Mouse (Mus musculus) gastrocnemius, postnatal 36 days (tissue): Measurements from ENCODE around the gene Inpp4a. TPM values are rescaled to one million over a fixed set of nuclear protein-coding genes. Genes with fewer than 3 reads are reported as not detected.

Experiments used
- DNase-seq, 2 experiments: peaks; one replicate each; pipeline ENCODE4 v3.0.0; 2022
- intact Hi-C: fragments of 180-260 bp; cut with DNase I; formaldehyde crosslinking; loops from one replicate; pipeline ENCODE4 v1.15.1; 2025
- long read RNA-seq, 2 experiments: library from polyadenylated mRNA; stranded (forward); transcript quantifications; one replicate each; pipeline ENCODE4 v2.0.0; 2021
- total RNA-seq, 2 experiments: library from RNA; stranded (reverse); gene quantifications; 2 replicates each; pipeline ENCODE4 v1.2.3; 2021

Inpp4a gene
- 10 to 100 TPM; 16.3 to 21.5 TPM for total RNA-seq
- long read RNA-seq, experiment 1, partial matches to known transcripts: 0 of 1 reads
- long read RNA-seq, experiment 1, other reads (novel, unspliced or antisense): 1 of 1 reads
- long read RNA-seq, experiment 2, partial matches to known transcripts: 0 of 1 reads
- long read RNA-seq, experiment 2, other reads (novel, unspliced or antisense): 1 of 1 reads

DNA sequence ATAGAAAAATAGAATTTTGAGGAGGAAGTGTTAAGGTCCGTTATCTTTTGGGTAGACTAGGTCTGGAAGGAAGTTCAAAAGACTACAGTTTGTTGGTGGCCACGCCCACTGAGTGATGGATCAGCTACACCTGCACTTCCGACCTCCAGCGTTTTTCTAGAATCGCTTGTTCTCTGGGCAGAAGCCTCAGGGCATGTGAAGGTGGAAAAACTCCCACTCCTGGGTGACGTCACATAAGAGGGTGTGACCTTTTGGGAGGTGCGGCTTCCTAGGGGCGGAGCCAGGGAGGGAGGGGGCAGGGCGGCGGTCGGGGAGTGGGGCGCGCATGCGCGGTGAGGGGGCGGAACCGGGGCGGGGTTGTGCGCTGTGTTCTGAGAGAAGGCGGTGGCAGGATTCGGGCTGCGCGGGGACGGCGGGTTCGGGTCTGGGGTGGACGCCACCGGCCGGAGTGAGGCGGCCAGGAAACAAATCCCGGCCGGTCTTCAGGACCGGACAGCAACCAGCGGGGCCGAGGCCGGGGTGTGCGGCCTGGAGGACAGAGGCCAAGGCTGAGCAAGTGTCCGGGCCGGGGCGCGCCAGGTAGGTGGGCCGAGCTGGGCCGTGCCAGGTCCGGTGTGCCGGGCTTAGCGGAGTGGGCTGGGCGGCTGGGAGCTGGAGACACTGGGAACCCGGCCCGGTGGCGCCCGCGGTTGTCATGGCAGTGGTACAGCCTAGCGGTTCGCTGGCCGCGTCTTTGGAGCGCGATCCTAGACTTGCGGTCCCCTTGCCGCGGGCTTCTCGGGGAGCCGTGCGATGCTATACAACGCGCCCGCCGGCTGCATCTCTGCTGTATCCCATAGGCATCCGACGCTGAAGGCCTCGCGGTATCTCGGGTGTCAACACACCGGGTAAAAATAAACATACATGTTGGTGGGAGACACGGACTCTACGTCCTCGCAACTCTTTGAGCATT is at the start of gene Inpp4a:
Inpp4a (plus strand) TSS at position 326 of the 952 bp plus-strand sequence.
- intact Hi-C loops: no loop called here
- DNase-seq: peak; percentile 89 to 92

DNA sequence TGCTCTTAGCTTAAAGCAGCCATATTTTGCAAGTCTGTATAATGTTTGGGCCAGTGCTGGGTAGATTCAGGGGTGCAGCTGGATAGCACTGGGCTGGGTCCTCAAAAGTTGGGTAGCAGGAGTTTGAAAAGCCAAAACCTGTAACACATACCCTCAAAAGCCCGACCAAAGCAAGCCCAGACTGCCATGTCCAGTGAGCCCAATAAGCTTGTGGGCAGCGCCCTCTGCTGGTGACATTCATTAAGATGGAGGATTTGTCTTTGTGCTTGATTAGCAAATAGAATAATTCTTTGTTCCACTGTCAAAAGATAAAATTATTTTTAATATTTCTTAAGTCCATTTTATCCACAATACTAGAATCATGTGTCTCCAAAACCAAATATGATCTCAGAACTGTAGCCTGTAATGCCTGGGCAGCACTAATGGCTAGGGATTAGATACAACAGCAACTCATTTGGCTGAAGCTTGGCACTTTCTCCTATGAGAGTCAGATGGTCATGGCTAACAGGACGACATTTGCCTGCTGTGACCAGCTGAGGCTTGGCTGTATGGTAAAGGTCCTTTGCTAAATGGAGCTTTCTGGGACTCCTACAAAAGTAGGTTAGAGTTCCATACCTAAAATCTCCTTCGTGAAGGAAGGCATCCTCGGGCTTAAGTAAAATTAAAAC is 48.9 kb upstream of the Inpp4a start:
- intact Hi-C loops: loop anchor here (2.0 kb wide), 1 partner anchor 466 kb away; no protein-coding TSS in a partner anchor
- DNase-seq: peak; percentile 71 to 76

DNA sequence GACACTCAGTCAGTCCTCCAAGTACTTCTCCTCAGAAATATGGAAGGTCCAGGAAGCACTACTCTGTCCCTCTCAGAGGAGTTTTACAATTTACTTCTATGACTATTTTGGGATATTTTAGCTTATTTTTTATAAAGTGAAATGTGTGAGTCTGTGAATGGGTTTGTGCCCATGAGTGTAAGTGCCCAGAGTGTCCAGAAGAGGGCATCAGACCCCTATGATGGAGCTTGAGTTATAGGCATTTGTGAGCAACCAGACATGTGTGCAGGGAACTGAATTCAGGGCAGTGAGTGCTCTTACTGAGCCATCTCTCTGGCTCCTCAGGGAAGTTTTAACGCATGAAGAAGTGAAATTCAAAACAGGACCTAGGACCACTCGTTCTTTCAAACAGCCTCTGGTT is 41.2 kb upstream of the Inpp4a start:
- intact Hi-C loops: no loop called here
- no peak for DNase-seq

DNA sequence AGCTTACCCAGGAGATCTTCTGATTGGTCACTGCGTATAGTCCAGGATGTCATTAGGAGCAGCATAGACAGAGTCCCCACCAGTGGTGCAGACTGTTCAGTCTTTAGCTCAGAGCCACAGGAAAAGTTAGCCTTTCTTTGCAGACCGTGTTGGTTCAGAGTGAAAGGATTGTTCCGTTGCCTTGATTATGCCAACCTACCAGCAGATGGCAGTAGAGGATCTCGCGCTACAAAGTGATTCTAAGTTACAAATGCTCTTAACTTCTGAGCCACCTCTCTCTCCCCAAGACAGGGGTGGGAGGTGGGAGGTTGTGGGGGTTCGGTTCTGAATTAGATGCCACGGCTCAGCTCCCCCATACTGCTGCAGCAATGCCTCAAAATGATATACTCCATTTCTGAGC is 27.2 kb upstream of the Inpp4a start:
- intact Hi-C loops: loop anchor here (1.0 to 5.0 kb wide), 2 partner anchors 129 to 365 kb away; no protein-coding TSS in a partner anchor
- peak; percentile 32 to 33 for DNase-seq

DNA sequence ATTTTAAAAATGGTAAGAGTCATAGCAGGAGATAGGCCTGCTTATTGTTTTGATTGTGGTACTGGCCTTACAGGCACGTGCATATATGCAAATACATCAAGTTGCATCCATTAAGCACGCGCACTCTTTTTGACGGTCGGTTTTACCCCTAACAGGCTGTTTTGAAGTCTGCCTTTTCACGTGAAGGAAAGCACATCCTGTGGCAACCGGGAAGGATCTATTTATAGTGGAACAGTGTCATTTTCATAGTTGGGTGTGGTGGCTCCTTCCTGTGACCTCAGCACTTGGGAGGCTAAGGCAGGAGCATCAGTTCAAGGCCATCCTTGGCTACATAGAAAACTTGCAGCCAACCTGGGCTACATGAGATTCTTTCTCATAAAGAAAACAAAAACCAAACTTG is 13.1 kb upstream of the Inpp4a start:
- intact Hi-C loops: no loop called here
- no peak for DNase-seq

DNA sequence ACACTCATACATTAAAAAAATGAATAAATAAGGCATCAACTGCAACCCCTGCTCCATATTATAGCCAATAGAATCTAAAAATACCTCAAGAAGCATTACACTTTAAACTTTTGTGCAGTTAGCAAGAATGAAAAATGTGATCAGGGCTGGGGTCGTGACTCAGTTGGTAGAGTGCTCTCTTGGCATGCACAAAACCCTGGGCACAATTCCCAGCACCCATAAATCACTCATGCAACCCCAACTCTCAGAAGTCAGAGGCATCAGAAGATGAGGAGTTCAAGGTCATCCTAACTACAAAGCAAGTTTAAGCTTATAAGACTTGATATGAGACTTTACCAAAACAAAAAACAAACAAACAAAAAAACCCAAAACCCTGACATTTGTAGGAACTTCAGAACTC is 11.9 kb upstream of the Inpp4a start:
- DNase-seq: no peak

DNA sequence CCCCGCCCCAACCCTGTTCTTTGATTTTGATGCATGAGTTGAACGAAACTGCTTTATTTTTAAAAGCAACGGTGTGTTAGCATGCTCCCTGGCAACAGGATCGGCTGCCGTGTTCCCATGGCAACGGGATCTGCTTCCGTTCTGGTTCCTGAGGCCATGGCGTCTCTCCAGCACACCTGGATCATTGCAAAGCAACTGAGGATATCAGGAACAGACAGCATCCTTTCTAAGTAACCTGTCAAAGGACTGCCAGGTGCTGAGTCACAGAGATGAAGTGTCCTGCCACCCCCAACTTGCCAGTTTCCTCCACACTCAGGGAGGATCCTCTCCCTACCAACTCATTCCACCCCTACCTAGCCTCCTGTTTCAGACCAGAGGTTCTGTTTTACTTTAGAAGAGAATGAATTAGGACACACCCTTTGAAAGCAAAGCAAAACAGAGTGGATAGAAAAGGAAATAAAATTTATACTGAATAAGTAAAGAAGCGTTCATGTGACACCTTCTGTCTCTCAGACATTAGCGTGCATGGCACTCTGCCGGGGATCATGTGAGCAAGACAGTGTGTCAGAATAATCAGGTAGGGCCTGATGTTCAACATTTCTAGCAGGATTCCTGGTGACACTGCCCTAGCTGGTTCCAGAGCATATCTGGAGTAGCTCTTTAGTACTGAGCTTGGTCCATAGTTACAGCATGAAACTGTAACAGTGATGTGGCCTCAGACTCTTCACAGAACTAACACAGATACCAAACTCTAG is 11.3 kb upstream of the Inpp4a start:
- no peak for DNase-seq
- intact Hi-C loops: no loop called here

More for the DNA sequence above, 11.9 kb upstream of the Inpp4a start:
- intact Hi-C loops: no loop called here

DNA sequence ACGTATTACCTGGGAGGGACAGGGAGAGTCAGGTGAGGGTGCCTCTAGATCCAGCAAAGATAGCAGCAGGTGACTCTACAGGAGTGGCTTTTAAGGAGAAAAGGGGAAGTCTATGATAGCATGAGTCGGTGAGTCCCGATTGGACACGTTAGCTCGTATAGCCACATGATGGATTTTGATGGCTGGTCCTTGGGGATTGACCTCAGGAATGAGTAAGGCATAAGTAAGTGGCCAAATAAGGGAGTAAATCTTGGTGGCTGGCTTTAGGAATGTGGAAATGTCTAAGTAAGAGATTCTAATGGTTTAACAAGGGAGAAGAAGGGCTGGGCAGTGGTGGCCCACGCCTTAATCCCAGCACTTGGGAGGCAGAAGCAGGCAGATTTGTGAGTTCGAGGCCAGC is 10.7 kb upstream of the Inpp4a start:
- intact Hi-C loops: no loop called here
- DNase-seq: no peak

DNA sequence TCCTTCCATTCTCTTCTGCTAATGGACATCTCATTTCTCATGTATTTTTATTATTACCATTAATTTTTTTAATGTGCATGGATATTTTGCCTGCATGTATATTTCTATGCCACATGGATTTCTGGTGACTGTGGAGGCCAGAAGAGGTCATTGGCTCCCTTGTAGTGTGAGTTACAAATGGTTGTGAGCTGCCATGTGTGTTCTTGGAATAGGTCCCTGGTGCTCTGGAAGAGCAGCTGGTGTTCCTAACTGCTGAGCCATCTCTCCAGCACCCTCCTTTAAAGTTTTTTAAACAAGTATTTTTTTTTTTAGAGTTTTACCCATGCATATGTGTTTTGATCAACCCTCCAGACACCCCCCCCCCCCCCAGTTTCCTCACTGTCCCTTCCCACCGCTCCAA is 3.3 kb upstream of the Inpp4a start:
- no peak for DNase-seq

DNA sequence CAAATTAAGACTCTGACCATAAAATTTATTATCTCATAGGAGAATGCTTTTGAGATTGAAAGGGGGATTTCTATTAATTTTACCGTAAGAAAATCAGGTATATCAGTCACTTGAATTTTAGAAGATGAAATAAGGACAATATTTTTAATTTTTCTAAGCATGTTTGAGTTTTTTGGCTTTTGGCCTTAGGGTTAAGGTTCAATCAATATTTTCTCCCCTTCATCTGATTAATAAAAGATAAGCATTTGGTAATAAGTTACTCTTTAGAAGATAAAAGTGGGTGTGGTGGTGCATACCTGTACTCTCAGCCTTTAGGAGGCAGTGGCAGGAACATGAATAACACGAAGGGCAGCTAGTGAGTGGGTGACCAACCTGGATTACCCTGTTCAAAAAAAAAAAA is 761 bp upstream of the Inpp4a start:
- intact Hi-C loops: no loop called here
- DNase-seq: no peak

More for the DNA sequence above, 3.3 kb upstream of the Inpp4a start:
- intact Hi-C loops: no loop called here

DNA sequence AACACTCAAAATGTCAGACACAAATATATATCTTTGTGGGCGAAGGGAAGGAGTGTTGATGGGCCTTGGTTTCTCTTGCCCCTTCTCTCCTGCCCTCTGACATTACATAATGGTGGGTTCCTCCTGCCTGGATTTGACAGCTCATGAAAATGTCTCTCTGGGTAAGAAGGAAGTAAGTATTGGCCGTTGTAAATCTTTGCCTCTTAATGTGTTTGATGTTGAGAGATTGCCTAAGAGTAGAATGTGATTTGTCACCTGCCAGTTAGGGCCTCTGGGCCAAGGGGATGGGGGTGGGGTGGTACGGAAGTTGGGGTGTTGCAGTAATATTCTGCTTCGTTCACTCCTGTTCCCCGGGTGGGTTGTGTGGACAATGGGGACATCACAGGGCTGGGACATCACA is 985 bp downstream of the Inpp4a start:
- intact Hi-C loops: no loop called here

DNA sequence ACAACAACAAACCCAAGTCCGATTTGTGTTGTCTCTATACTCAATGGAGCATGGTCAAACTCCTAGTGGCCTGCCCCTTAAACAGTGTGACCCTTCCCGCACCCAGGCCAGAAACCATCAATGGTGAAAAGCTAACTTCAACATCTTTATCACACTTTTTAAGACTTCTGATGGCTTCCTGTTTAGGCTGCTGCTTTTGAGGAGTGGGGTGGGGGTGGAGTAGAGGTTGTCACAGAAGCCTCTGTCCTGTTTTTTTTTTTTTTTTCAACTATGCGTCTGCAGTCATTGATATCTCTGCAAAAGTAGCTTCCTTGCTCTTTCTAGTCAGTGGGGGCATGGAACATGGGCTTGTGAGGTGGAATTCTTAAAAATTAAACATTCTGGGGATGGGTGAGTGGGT is 3.1 kb downstream of the Inpp4a start:
- no peak for DNase-seq
- intact Hi-C loops: no loop called here

More for the DNA sequence above, 985 bp downstream of the Inpp4a start:
- no peak for DNase-seq

DNA sequence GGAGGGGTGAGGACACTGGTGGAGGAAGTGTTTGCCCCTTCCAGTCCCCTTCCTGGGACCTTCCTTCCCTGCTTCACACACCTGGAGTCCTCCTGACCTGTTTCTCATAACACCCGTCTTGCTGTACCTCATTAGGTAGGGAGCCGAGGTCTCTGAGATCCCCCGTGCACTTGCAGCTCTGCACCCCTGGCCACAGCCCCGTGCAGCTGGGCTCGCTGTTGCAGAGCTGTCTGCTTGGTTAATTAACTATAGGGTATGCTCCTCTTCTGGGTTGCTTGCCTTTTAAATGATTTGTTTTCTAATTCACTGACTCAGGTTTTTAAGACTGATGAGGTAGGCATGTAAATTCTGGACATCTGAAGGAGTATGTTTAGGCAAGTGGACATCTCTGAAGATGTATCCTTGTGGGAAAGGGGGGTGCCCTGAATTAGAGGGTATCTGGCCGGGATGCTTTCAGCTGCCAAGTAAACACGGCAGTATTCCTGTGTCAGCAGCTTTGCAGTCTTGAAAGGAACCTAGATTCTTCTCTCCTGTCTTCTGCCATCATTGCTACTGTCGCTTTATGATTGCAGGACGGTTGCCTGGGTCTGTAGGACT is 6.1 kb downstream of the Inpp4a start:
- intact Hi-C loops: no loop called here
- no peak for DNase-seq

DNA sequence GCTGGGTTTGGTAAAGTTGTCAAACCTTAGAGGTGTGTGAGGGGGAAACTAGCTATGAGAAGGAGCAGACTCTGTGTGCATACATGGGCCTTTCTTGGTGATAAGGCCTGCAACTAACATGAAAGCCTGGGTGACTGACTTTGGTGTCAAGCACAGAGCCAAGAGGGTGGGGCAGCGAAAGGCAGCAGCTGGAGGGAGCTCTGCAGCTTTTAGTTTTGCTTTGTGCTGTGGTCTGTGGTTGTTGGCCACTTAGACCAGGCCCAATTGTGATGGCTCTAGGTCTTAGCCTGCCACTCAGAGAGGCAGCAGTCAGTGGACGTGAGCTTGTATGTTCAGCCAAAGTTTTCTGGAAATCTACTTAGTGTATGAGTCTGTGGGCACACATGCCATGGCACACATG is 7.9 kb downstream of the Inpp4a start:
- intact Hi-C loops: no loop called here
- DNase-seq: no peak

DNA sequence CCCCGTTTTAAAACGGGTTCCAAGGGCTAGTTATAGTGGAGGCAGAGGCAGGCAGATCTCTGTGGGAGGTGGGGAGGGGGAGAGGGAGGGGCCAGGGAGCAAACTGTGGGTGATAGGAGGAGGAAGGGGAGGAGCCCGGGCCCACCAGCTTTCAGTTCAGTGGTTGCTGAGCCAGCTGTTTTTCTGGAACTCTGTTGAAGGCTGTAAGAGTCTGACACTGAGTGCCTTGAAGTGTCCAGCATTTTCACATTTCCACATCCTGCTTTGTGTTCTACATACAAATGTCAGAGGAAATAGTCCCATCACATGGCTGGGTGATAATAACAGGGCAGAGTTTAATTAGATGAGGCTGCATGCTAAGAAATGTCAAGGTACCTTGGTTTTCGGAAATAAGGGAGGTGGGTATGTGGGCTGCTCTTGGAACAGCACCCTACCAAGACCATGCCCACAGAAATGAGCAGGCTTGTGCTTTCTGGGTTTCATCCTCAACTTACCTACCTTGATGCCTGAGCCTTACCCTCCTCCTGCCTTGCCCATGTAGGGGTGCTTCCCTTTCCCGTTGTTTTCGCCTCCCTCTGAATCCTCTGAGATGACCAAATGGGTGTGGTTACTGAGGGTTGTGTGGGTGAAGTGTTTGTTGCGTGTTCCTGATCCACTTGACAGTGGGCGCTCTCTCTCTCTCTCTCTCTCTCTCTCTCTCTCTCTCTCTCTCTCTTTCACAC is 8.5 kb downstream of the Inpp4a start:
- DNase-seq: no peak
- intact Hi-C loops: no loop called here

DNA sequence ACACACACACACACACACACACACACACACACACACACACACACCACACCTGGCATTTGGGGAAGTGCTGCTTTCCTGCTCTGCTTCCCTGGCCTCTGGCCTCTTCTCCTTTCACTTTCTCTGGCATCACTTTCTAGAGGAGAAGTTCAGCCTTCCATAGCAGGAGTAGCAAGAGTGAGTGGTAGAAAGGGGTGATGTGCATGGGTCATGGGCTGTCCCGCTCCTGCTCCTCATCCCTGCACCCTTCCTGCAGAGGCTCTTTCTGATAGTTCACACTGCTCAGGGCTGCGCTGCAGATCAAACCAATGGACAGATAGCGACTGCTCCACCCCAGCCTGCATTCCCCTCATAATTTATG is 9.1 kb downstream of the Inpp4a start:
- DNase-seq: no peak
- intact Hi-C loops: no loop called here

DNA sequence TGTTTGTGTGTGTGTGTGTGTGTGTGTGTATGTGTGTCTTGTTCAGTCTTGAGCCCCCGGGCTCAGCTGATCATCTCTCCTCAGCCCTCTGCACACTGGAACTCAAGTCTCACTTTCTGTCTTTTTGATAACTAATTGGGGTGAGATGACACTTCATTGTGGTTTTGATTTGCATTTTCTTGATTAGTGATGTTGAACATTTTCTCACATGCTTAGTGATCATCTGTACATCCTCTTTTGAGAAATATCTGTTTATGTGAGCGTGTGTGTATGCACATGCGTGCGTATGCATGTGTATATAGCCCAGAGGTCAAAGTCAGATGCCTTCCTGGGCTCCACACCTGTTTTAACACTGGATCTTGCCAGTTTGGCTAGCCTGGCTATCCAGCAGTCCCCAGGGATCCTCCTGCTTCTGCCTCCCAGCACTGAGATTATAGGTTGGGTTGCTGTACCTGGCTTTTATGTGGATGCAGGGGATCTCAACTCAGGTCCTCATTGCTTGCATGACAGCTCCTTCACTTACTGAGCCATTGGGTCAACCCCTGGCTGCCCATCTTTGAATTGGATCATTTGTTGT is 10.4 kb downstream of the Inpp4a start:
- intact Hi-C loops: loop anchor here (5.0 kb wide), 1 partner anchor 42 kb away; no protein-coding TSS in a partner anchor
- no peak for DNase-seq

DNA sequence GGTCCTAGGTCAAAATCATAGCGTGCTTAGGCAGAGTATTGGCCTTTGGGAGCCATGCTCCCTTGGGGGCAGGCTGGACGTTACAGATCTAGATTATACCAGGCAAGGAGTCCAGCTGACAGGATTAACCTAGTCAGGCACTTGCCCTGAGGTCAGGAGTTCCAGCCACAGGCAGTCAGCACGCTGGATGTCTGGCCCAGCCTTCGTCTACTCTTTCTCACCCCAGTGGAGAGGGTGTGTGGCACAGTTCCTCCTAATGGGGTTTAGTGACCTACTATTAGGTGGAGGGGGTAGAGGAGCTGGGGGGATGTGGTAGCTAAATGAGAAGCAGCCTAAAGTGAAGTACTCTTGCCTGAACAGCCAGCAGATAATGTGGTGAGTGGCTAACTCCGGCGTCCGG is 14.7 kb downstream of the Inpp4a start:
- intact Hi-C loops: loop anchor here (5.0 kb wide), 1 partner anchor 38 kb away; no protein-coding TSS in a partner anchor

DNA sequence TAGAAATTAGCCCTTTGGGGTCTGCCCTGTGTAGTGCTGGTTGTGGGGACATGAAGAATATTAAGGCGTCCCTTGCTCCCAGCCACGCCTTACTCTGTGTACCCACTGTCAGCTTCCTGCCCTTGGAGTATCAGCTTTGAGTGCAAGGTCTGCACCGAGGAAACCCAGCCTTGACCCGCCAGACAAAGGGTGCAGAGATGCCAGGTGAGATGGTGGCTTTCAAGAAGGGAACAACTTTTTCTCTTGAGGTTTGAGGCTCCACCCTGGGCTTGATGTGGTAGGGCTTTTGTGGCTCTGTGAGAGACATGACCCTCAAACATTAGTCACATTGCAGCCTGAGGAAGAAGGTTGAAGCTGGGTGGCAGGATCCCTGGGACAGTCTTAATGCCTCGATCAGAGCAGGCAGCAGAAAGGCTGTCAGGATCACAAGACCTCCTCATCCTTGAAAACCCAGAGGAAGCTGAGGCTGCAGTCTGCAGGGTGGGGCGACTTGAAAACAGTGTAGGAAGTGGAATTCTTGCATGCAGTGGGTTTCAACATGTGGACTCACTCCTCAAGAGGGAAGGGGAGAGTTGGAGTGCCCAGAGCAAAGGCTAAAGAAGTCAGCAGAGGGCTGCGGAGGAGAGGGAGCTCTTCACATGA is 18.1 kb downstream of the Inpp4a start:
- DNase-seq: no peak
- intact Hi-C loops: no loop called here

More for the DNA sequence above, 14.7 kb downstream of the Inpp4a start:
- no peak for DNase-seq
